Mouse (Mus musculus): ENCODE measurements around the gene Lrpap1.
A peak's percentile ranks its signal among the peaks of the same experiment; 100 is the strongest.

The Lrpap1 gene

DNA sequence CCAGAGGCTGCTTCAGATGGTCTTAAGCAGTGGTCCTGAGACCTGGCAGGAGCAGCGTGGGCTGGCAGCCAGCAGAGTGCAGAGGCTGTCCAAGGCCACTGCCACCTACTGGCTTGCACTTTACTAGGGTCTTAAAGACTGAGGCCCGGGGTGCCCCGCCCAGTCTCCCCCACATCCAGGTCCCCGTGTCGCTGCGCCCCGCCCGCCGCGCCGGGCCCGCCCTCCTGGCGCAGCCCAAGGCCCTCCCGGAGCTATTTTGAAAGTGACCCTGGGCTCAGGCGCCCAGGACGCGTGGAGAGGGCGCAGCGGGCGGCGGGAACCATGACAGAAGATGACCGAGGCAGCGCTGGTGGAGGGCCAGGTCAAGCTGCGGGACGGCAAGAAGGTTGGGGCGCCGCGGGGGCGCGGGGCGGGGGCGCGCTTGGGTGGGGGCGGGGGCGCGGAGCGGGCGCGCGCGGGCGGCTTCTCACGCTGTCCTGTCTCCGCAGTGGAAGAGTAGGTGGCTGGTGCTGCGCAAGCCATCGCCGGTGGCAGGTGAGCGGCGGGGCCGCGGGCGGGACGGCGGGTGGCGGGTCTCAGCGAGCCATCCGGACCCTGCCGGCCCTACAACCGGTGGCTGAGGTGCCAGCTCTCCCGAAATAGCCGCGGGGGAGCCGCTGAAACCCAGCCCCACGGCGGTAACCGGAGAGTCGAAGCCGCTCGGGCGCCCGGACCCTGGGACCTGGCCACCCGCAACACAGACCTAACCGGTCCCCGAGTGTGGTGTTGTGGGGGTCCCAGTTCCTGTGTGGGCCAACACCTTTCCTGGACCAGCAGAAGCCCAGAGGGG lies 48.7 kb downstream of the Lrpap1 start, which contains the start of gene Dok7:
Dok7 (plus strand) TSS at position 163 of the 829 bp plus-strand sequence.
- peak; percentile 35 to 61 for DNase-seq

GRCm38 (mm10) chr5:35055076-35055475 lies 50.5 kb downstream of the Lrpap1 start:
- DNase-seq = peak; percentile 57 to 80

GRCm38 (mm10) chr5:35054628-35055027 lies 50.9 kb downstream of the Lrpap1 start:
- no peak for DNase-seq

DNA sequence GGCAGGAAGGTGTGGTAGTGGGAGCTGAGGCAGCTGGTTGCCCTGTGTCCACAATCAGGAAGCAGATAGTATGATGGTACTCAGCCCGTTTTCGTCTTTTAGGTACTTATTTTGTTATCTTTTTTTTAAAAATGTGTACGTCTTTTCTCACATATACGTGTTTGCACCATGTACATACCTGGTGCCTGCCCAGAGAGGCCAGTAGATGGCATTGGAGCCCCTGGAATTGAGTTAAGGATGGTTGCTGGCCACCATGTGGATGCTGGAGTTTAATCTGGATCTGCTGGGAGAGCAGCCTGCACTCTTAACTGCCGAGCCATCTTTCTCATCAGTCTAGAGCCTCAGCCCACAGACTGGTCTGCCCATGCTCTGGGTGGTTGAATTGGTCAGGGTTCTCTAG lies 55.0 kb downstream of the Lrpap1 start:
- DNase-seq = no peak

DNA sequence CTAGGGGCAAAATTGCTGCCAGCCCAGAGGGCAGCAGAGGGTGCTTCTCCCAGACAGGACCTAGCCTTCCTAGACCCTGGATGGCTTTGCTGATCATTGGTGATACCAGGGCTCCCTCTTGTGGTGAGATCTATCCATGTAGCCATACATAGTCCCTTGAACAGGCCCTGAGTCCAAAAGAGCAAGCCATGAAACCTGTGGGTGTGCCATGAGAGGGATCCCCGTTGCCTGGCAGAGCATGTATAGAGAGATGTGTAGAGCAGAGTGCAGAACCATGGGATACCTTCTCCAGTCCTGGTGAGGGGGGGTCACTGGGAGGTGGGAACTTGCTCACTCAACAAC lies 62.5 kb downstream of the Lrpap1 start:
- peak; percentile 61 to 81 for DNase-seq

GRCm38 (mm10) chr5:35042431-35043109 lies 63.0 kb downstream of the Lrpap1 start:
- no peak for DNase-seq

Measured in lung, adult 18-20 months (tissue).